Mouse (Mus musculus) hindbrain, embryonic 14.5 days (tissue): Measurements from ENCODE around the gene Midn. TPM values are rescaled to one million over a fixed set of nuclear protein-coding genes. Genes with fewer than 3 reads are reported as not detected.

ENCODE experiments used
- ATAC-seq: fragments of 200-750 bp; cut with Nextera tagmentation; 2 replicates; pipeline ENCODE4 v1.8.0; 2017; ENCODE audit warnings: moderate number of reproducible peaks, mild to moderate bottlenecking, moderate TSS enrichment, moderate library complexity; ENCODE audit not compliant: low FRiP score
- DNase-seq: peaks from one replicate; pipeline ENCODE4 v3.0.0-alpha.2; 2015; ENCODE audit warnings: low spot score
- H3K27ac ChIP-seq: fragments of 300-500 bp; sonication (generic); 2 replicates; pipeline ENCODE4 v1.5.1; 2014; ENCODE audit warnings: mild to moderate bottlenecking, moderate library complexity
- H3K27me3 ChIP-seq: fragments of 300-500 bp; sonication (generic); 2 replicates; pipeline ENCODE4 v1.6.1; 2014; ENCODE audit warnings: mild to moderate bottlenecking, low read length, mixed read lengths; ENCODE audit not compliant: control insufficient read depth, insufficient read depth
- H3K36me3 ChIP-seq: fragments of 300-500 bp; sonication (generic); replicated peaks from 2 replicates; pipeline ENCODE4 v1.6.1; 2014; ENCODE audit not compliant: control insufficient read depth, insufficient read depth
- H3K4me1 ChIP-seq: fragments of 300-500 bp; sonication (generic); replicated peaks from 2 replicates; pipeline ENCODE4 v1.6.1; 2014; ENCODE audit warnings: antibody characterized with exemption, low read length, mixed read lengths; ENCODE audit not compliant: control insufficient read depth, insufficient read depth
- H3K4me2 ChIP-seq: fragments of 300-500 bp; sonication (generic); replicated peaks from 2 replicates; pipeline ENCODE4 v1.6.1; 2014; ENCODE audit warnings: mild to moderate bottlenecking, moderate library complexity
- H3K4me3 ChIP-seq: fragments of 300-500 bp; sonication (generic); replicated peaks from 2 replicates; pipeline ENCODE4 v1.5.1; 2014; ENCODE audit warnings: mild to moderate bottlenecking, low read length
- H3K9ac ChIP-seq: fragments of 300-500 bp; sonication (generic); 2 replicates; pipeline ENCODE4 v1.6.1; 2014
- H3K9me3 ChIP-seq: fragments of 300-500 bp; sonication (generic); 2 replicates; pipeline ENCODE4 v1.6.1; 2016; ENCODE audit warnings: low read length; ENCODE audit not compliant: control insufficient read depth
- WGBS: fragments of 180-500 bp; shearing (Covaris S2); extraction: QIAGEN DNeasy Blood & Tissue Kit; methylation state at CpG from one replicate; pipeline ENCODE4 v1.1.7; 2014; 5-methylcytosine and 5-hydroxymethylcytosine counted together
- polyA plus RNA-seq: library from polyadenylated mRNA; unstranded; fragments of >200 nt; fragmentation: Nextera tagmentation; extraction: Ambion mirVana; gene quantifications from 2 replicates; pipeline ENCODE4 v1.2.1, GENCODE M21; 2014

Gene Midn
- polyA plus RNA-seq, 1 experiment from 2014 or later = 44.1 TPM

- Histone ChIP-seq H3K27me3 (no peaks in the 10 kb centered on the region), H3K27ac (0 out of 2 replicates have a peak overlapping the region, but pooled peaks have one; percentile 62), H3K4me1 (peaks cover 27% of the 10 kb centered on the region), H3K4me2 (no peak overlapping the region), H3K36me3 (no peaks in the 10 kb centered on the region), H3K9ac (no peak overlapping the region), H3K4me3 (no peak overlapping the region), H3K9me3 (no peaks in the 10 kb centered on the region)
- DNase-seq (no peak), ATAC-seq (no peak)
- 36% methylated on average over 1 of the region's 1 CpGs for WGBS
These were observed 59.1 kb downstream of the Midn start for GRCm38 (mm10) chr10:80207201-80207600.

GRCm38 (mm10) chr10:80207676-80208075 is 59.6 kb downstream of the Midn start:
- no peaks in the 10 kb centered on the region for H3K36me3 ChIP-seq
- no peaks in the 10 kb centered on the region for H3K27me3 ChIP-seq
- H3K4me1 ChIP-seq = peaks cover 27% of the 10 kb centered on the region
- no peak overlapping the region for H3K4me2 ChIP-seq
- H3K27ac ChIP-seq = 0 out of 2 replicates have a peak overlapping the region, but pooled peaks have one; percentile 62
- ATAC-seq = no peak; the same call in 1 of the 2 replicates
- 23% methylated on average over 10 of the region's 10 CpGs for WGBS
- no peak overlapping the region for H3K4me3 ChIP-seq
- H3K9ac ChIP-seq = no peak overlapping the region; the same call in 1 of the 2 replicates
- no peaks in the 10 kb centered on the region for H3K9me3 ChIP-seq
- DNase-seq = no peak

Other genes starting within 250 kb of the Midn start
- 42.0 and 42.5 TPM in 2 replicates for gene Med16, start 239.3 kb upstream of the Midn start, polyA plus RNA-seq
- gene Gm26602, start 237.4 kb upstream of the Midn start, polyA plus RNA-seq = 1.1 TPM in 1 of 2 replicates, not detected in the other
- 1.7 and 2.6 TPM in 2 replicates for gene Kiss1r, start 231.3 kb upstream of the Midn start, polyA plus RNA-seq
- gene R3hdm4, start 227.1 kb upstream of the Midn start, polyA plus RNA-seq = 228 and 232 TPM in 2 replicates
- 3.4 and 3.8 TPM in 2 replicates for gene Arid3a, start 221.2 kb upstream of the Midn start, polyA plus RNA-seq
- gene Wdr18, start 188.1 kb upstream of the Midn start, polyA plus RNA-seq = 91.8 and 97.8 TPM in 2 replicates
- 0.30 and 0.33 TPM in 2 replicates for gene Grin3b, start 177.6 kb upstream of the Midn start, polyA plus RNA-seq
- 22.6 and 22.8 TPM in 2 replicates for gene Tmem259, start 163.9 kb upstream of the Midn start, polyA plus RNA-seq
- 28.4 and 37.6 TPM in 2 replicates for gene Cnn2, start 159.7 kb upstream of the Midn start, polyA plus RNA-seq
- gene Abca7, start 151.8 kb upstream of the Midn start, polyA plus RNA-seq = 4.1 and 4.5 TPM in 2 replicates
- 1.1 and 1.7 TPM in 2 replicates for gene Arhgap45, start 131.6 kb upstream of the Midn start, polyA plus RNA-seq
- gene Polr2e, start 108.5 kb upstream of the Midn start, polyA plus RNA-seq = 142 and 150 TPM in 2 replicates
- 556 and 557 TPM in 2 replicates for gene Gpx4, start 101.1 kb upstream of the Midn start, polyA plus RNA-seq
- 12.3 and 12.6 TPM in 2 replicates for gene Sbno2, start 42.7 kb upstream of the Midn start, polyA plus RNA-seq
- 20.2 and 24.6 TPM in 2 replicates for gene Stk11, start 32.5 kb upstream of the Midn start, polyA plus RNA-seq
- 469 and 505 TPM in 2 replicates for gene Atp5d, start 9.6 kb upstream of the Midn start, polyA plus RNA-seq
- 93.4 and 96.4 TPM in 2 replicates for gene Cbarp, start 7.4 kb upstream of the Midn start, polyA plus RNA-seq
- gene Cirbp, start 17.7 kb downstream of the Midn start, polyA plus RNA-seq = 203 and 252 TPM in 2 replicates
- 7.0 and 7.7 TPM in 2 replicates for gene 1600002K03Rik, start 24.7 kb downstream of the Midn start, polyA plus RNA-seq
- gene Efna2, start 31.2 kb downstream of the Midn start, polyA plus RNA-seq = 25.9 and 26.2 TPM in 2 replicates
- gene Mum1, start 78.2 kb downstream of the Midn start, polyA plus RNA-seq = 29.0 and 32.9 TPM in 2 replicates
- 303 and 341 TPM in 2 replicates for gene Ndufs7, start 100.8 kb downstream of the Midn start, polyA plus RNA-seq
- gene Gamt, start 112.7 kb downstream of the Midn start, polyA plus RNA-seq = 17.3 and 24.3 TPM in 2 replicates
- gene Dazap1, start 113.2 kb downstream of the Midn start, polyA plus RNA-seq = 35.2 and 36.3 TPM in 2 replicates
- gene Rps15, start 144.2 kb downstream of the Midn start, polyA plus RNA-seq = 570 and 649 TPM in 2 replicates
- gene Apc2, start 147.7 kb downstream of the Midn start, polyA plus RNA-seq = 200 and 216 TPM in 2 replicates
- 23.3 and 24.5 TPM in 2 replicates for gene 2310011J03Rik, start 172.3 kb downstream of the Midn start, polyA plus RNA-seq
- 4.4 and 4.7 TPM in 2 replicates for gene Pcsk4, start 181.2 kb downstream of the Midn start, polyA plus RNA-seq
- 5.3 and 5.8 TPM in 2 replicates for gene Reep6, start 181.7 kb downstream of the Midn start, polyA plus RNA-seq
- gene Adamtsl5, start 200.1 kb downstream of the Midn start, polyA plus RNA-seq = 0.84 and 0.90 TPM in 2 replicates
- 3.6 and 4.1 TPM in 2 replicates for gene Plk5, start 208.2 kb downstream of the Midn start, polyA plus RNA-seq
- gene Mex3d, start 239.4 kb downstream of the Midn start, polyA plus RNA-seq = 12.3 and 13.3 TPM in 2 replicates